Mouse (Mus musculus): ENCODE measurements around the gene Dolpp1. TPM values are rescaled to one million over a fixed set of nuclear protein-coding genes. Genes with fewer than 3 reads are reported as not detected.

Gene Dolpp1
- polyA plus RNA-seq, 1 experiment = 19.4 TPM

DNA sequence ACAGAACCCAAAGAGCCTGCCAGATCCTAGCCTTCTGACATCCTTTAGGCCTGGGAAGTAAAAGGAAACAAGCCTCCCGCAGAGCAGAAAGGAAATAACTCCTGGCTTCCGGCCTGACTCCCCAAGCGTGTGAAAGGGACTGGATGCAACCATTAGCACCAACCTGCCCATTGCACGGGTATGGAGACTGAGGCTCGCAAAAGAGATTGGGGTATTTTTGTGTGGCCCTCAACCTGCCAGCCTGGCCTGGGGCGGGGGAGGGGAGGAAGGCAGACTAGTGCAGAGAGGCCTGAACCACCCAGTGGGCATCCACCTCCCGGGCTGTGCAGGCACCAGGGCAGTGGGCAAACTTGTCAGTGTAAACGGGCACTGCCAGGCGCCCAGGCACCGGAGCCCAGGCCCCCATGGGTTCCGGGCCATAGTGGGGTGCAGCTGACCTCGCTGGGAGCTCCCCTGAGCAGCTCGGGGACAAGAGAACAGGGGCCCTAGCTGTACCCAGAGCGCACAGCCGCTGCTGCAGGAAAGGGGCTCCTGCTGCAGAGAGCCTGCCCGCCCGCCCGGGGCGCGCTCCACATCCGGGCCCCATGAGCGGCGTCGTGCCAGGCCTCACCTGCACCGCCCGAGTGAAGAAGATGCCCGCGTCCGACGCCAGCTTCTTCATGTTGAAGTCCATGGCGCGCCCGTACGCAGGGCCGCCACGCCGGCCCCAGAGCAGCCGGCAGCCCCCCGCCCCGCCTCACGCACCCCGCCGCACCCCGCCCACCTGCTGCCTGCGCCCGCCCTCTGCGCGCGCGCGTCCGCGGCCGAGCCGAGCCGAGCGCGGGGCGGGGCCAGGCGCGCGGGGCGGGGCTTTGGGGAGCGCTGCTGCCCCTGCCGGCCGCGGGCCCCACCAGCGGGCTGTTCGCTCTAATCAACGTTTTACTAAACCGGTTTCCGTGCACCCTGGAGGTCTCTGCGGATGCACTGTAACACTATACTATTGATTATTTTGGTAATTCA lies 33.2 kb upstream of the Dolpp1 start, which contains the start of gene Sh3glb2:
TSS of gene Sh3glb2 (minus strand) at position 805 of the 999 bp plus-strand sequence.
- H3K79me3 ChIP-seq (ENCODE audit: low read depth) = peaks cover 8% of the 10 kb centered on the region
- no peaks in the 10 kb centered on the region for H3K27me3 ChIP-seq (ENCODE audit: control insufficient read depth, insufficient read depth, insufficient read length)
- H3ac ChIP-seq (ENCODE audit: control insufficient read depth, insufficient read length, low read depth) = peak within 1 kb of the TSS; percentile 76
- peak within 1 kb of the TSS; percentile 65 for H3K4me3 ChIP-seq (ENCODE audit: insufficient read depth, poor library complexity, severe bottlenecking)
- peaks cover 33% of the 10 kb centered on the region for H3K79me2 ChIP-seq (ENCODE audit: control insufficient read depth, insufficient read depth)
- TF ChIP-seq MAX (IDR thresholded peaks at IDR 0.05) (no peak), CTCF (IDR thresholded peaks at IDR 0.05; ENCODE audit: control insufficient read depth, insufficient read depth, insufficient read length) (peak; percentile 57)
- peaks cover 9% of the 10 kb centered on the region for H3K36me3 ChIP-seq (ENCODE audit: control insufficient read depth, insufficient read depth)

- peaks cover 49% of the 10 kb centered on the region for H3K79me2 ChIP-seq (ENCODE audit: control insufficient read depth, insufficient read depth)
- no peak overlapping the region for H3K4me3 ChIP-seq (ENCODE audit: insufficient read depth, poor library complexity, severe bottlenecking)
- no peaks in the 10 kb centered on the region for H3K27me3 ChIP-seq (ENCODE audit: control insufficient read depth, insufficient read depth, insufficient read length)
- no peaks in the 10 kb centered on the region for H3K36me3 ChIP-seq (ENCODE audit: control insufficient read depth, insufficient read depth)
- peaks cover 22% of the 10 kb centered on the region for H3K79me3 ChIP-seq (ENCODE audit: low read depth)
- TF ChIP-seq MYOG (IDR thresholded peaks at IDR 0.05; ENCODE audit: control insufficient read depth, extremely low read depth, insufficient read length) (no peak), USF1 (IDR thresholded peaks at IDR 0.05; ENCODE audit: low read depth) (no peak), MYOD1 (IDR thresholded peaks at IDR 0.05; ENCODE audit: control insufficient read depth, insufficient read length, low read depth) (no peak), CTCF (IDR thresholded peaks at IDR 0.05; ENCODE audit: control insufficient read depth, insufficient read depth, insufficient read length) (no peak), FOSL1 (IDR thresholded peaks at IDR 0.05; ENCODE audit: insufficient read depth, low read length, poor library complexity, severe bottlenecking) (no peak), CEBPB (IDR thresholded peaks at IDR 0.05; ENCODE audit: low read depth) (no peak), MAX (IDR thresholded peaks at IDR 0.05) (no peak)
- H3ac ChIP-seq (ENCODE audit: control insufficient read depth, insufficient read length, low read depth) = no peak overlapping the region
Measured at GRCm38 (mm10) chr2:30360626-30361025, 31.4 kb upstream of the Dolpp1 start.

- Histone ChIP-seq H3K36me3 (ENCODE audit: control insufficient read depth, insufficient read depth) (peaks cover 5% of the 10 kb centered on the region), H3K4me3 (ENCODE audit: insufficient read depth, poor library complexity, severe bottlenecking) (no peak overlapping the region), H3K27me3 (ENCODE audit: control insufficient read depth, insufficient read depth, insufficient read length) (no peaks in the 10 kb centered on the region), H3K79me3 (ENCODE audit: low read depth) (peaks cover 26% of the 10 kb centered on the region), H3ac (ENCODE audit: control insufficient read depth, insufficient read length, low read depth) (no peak overlapping the region), H3K79me2 (ENCODE audit: control insufficient read depth, insufficient read depth) (peaks cover 47% of the 10 kb centered on the region)
- TF ChIP-seq MAX (IDR thresholded peaks at IDR 0.05) = no peak
Measured at GRCm38 (mm10) chr2:30362865-30363264, 29.2 kb upstream of the Dolpp1 start.

GRCm38 (mm10) chr2:30363773-30364650 lies 28.0 kb upstream of the Dolpp1 start, which contains the start of gene Miga2:
Gene Miga2, plus strand, starts transcription at chr2:30364233.
- Histone ChIP-seq H3ac (ENCODE audit: control insufficient read depth, insufficient read length, low read depth) (peak within 1 kb of the TSS; percentile 77), H3K4me3 (ENCODE audit: insufficient read depth, poor library complexity, severe bottlenecking) (peak within 1 kb of the TSS; percentile 90), H3K27me3 (ENCODE audit: control insufficient read depth, insufficient read depth, insufficient read length) (no peaks in the 10 kb centered on the region), H3K36me3 (ENCODE audit: control insufficient read depth, insufficient read depth) (peaks cover 16% of the 10 kb centered on the region), H3K79me3 (ENCODE audit: low read depth) (peaks cover 19% of the 10 kb centered on the region), H3K79me2 (ENCODE audit: control insufficient read depth, insufficient read depth) (peaks cover 36% of the 10 kb centered on the region)
- TF ChIP-seq MYOD1 (IDR thresholded peaks at IDR 0.05; ENCODE audit: control insufficient read depth, insufficient read length, low read depth) (peak; percentile 37), FOSL1 (IDR thresholded peaks at IDR 0.05; ENCODE audit: insufficient read depth, low read length, poor library complexity, severe bottlenecking) (no peak), CEBPB (IDR thresholded peaks at IDR 0.05; ENCODE audit: low read depth) (no peak), MAX (IDR thresholded peaks at IDR 0.05) (peak; percentile 40), MYOG (IDR thresholded peaks at IDR 0.05; ENCODE audit: control insufficient read depth, extremely low read depth, insufficient read length) (no peak)

DNA sequence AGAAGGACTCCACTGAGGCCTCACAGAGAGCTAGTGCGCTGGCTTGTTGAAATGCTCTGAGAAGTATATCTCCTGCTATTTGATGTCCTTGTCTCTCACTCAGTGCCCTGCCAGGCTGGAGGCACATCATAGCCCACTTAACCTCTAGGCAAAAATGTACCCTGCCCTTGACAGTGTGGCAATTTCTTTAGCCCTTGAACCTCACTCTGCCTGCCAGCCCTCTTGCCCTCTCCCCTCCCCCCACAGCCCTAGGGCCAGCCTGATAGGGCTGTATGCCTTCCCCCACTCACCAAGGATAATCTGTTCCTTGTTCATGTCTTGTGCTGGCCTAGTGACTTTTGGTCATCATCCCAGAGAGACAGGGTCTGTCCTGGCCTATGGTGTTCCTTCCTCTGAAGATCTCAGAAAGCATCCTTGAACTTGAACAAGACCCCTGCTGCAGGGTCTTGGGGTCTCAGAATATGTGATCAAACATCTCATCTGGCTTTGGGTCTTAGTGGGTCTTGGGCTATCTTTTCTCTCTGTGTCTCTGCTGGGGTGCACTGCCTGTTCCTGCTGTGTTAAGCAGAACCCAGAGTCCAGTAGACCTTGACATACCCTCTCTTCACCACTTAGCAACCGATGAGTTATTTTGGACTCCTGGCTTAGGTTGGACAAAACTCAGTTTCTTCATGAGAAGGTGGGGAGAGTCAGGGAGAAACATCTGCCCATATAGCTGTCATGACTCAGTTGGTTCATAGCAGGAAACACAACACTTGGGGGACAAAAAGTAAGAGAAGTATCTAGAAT lies 26.6 kb upstream of the Dolpp1 start:
- Histone ChIP-seq H3K4me3 (ENCODE audit: insufficient read depth, poor library complexity, severe bottlenecking) (peak overlapping the region; percentile 90), H3K36me3 (ENCODE audit: control insufficient read depth, insufficient read depth) (peaks cover 24% of the 10 kb centered on the region), H3K79me3 (ENCODE audit: low read depth) (peaks cover 19% of the 10 kb centered on the region), H3K79me2 (ENCODE audit: control insufficient read depth, insufficient read depth) (peaks cover 36% of the 10 kb centered on the region), H3K27me3 (ENCODE audit: control insufficient read depth, insufficient read depth, insufficient read length) (no peaks in the 10 kb centered on the region), H3ac (ENCODE audit: control insufficient read depth, insufficient read length, low read depth) (peak overlapping the region; percentile 75)
- TF ChIP-seq USF1 (IDR thresholded peaks at IDR 0.05; ENCODE audit: low read depth) (no peak), MYOD1 (IDR thresholded peaks at IDR 0.05; ENCODE audit: control insufficient read depth, insufficient read length, low read depth) (no peak), CEBPB (IDR thresholded peaks at IDR 0.05; ENCODE audit: low read depth) (no peak), MAX (IDR thresholded peaks at IDR 0.05) (no peak), CTCF (IDR thresholded peaks at IDR 0.05; ENCODE audit: control insufficient read depth, insufficient read depth, insufficient read length) (no peak), MYOG (IDR thresholded peaks at IDR 0.05; ENCODE audit: control insufficient read depth, extremely low read depth, insufficient read length) (no peak), FOSL1 (IDR thresholded peaks at IDR 0.05; ENCODE audit: insufficient read depth, low read length, poor library complexity, severe bottlenecking) (no peak)

Data from C2C12 (cell line).